Mouse (Mus musculus) kidney, adult 2 months (tissue): Measurements from ENCODE around the gene Tha1.

Source experiments
- CTCF ChIP-seq: fragments of 200-500 bp; conservative IDR thresholded peaks from 2 replicates; pipeline ENCODE4 v1.5.1; 2011; ENCODE audit warnings: low read depth, mild to moderate bottlenecking, control low read depth, low read length, moderate library complexity, mixed read lengths; ENCODE audit not compliant: insufficient read depth, insufficient read length
- POLR2A ChIP-seq: fragments of 200-500 bp; IDR thresholded peaks from one replicate; pipeline ENCODE4 v1.6.1; 2011; ENCODE audit warnings: low read depth, low read length, control low read depth

DNA sequence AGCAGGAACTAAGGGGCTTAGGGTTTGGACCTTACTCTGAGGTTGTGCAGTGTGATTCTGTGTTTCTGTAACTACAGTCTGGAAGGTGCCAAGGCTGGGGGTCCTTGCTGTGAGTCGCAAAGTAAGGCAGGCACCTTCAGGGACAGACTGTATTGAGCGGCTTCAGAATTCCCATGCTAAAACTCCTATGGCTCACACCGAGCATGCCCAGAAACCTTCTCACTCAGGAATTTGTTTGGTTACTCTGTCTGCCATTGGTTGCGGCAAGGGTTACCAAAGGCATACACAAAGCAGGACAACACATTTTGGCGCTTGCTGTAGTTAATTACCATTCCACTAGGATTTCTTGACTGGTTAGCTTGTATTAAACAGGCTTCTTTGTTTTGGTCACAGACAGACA lies 47.1 kb downstream of the Tha1 start:
- TF ChIP-seq CTCF (no peak), POLR2A (no peak)
